Mouse (Mus musculus): Measurements from ENCODE around the gene Mcm10. TPM values are rescaled to one million over a fixed set of nuclear protein-coding genes. Genes with fewer than 3 reads are reported as not detected.

Gene Mcm10
- polyA plus RNA-seq, 1 experiment, result 4.1 TPM

DNA sequence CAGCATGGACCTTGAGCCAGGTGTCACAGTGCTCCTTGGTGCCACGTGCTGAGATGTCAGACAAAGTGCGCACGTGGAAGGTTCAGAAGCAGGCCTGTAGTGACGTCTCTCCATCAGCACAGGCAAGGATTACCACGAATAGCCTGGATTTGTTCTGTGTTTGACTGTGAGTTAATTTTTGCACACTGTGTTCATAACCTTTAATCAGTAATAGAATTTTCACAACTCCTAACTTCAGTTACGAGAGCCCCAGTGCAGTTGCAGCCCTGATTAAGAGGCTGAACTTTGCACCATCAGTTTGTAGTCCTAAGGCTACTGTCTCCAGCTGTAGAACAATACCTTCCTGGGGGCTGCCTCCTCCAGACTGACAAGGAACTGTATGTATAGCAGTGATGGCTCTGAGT, 16.2 kb downstream of the Mcm10 start:
- Histone ChIP-seq H3K27me3 (ENCODE audit: control insufficient read depth, insufficient read depth, low read length) (no peaks in the 10 kb centered on the region), H3K4me3 (ENCODE audit: control insufficient read depth, low read depth, low read length) (no peak overlapping the region), H3K36me3 (ENCODE audit: control insufficient read depth, insufficient read depth, low read length) (no peaks in the 10 kb centered on the region; the same call in 1 of the 2 replicates), H3K4me1 (ENCODE audit: control insufficient read depth, insufficient read depth, low read length) (no peaks in the 10 kb centered on the region), H3K27ac (ENCODE audit: control insufficient read depth, insufficient read depth, low read depth, low read length) (no peak overlapping the region)
- TF ChIP-seq CTCF (IDR thresholded peaks at IDR 0.05; ENCODE audit: control insufficient read depth, insufficient read depth, insufficient replicate concordance, low read depth, low read length) (no peak), POLR2A (IDR thresholded peaks at IDR 0.05; ENCODE audit: control insufficient read depth, low read depth, low read length) (no peak)

DNA sequence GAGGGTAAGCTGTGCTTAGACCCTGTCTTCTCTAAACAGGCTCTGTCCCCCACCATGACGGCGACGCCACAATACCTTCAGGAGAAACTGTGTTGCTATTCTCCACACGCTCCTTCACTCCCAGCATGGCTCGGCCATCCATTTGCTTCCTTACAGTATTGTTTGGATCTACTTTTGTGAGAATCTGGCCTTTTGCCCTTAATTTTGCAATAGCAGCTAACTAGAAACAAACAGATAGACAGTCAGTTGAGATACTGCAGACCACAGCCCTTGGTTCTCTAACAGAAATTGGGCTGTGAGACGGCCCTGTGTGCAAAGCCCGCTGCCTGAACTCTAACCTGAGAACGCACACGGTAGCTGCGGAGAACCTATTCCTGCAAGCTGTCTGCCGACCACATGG, 16.9 kb downstream of the Mcm10 start:
- Histone ChIP-seq H3K27me3 (ENCODE audit: control insufficient read depth, insufficient read depth, low read length) (no peaks in the 10 kb centered on the region), H3K4me3 (ENCODE audit: control insufficient read depth, low read depth, low read length) (no peak overlapping the region), H3K4me1 (ENCODE audit: control insufficient read depth, insufficient read depth, low read length) (no peaks in the 10 kb centered on the region), H3K36me3 (ENCODE audit: control insufficient read depth, insufficient read depth, low read length) (no peaks in the 10 kb centered on the region; the same call in 1 of the 2 replicates), H3K27ac (ENCODE audit: control insufficient read depth, insufficient read depth, low read depth, low read length) (no peak overlapping the region)
- TF ChIP-seq CTCF (IDR thresholded peaks at IDR 0.05; ENCODE audit: control insufficient read depth, insufficient read depth, insufficient replicate concordance, low read depth, low read length) (no peak), POLR2A (IDR thresholded peaks at IDR 0.05; ENCODE audit: control insufficient read depth, low read depth, low read length) (no peak)

DNA sequence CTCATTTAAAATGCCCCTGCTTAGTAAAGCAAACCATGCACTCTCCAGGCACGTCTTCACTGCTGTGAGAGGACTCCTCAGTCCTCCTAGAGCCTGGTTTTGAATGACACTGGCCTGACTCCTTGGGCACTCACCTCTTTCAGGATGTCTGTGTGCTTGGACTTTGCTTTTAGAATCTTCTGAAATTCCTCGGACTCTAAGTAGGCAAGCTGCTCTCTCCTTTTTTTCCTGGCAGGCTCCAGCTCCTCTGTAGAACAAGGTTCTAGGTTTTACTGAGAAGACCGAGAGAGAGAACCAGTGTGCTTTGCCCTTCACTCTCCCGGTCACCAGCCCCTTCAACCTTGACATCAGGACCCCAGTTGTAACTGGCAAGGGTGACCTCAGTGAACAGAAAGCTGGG, 18.2 kb downstream of the Mcm10 start:
- no peak overlapping the region for H3K27ac ChIP-seq (ENCODE audit: control insufficient read depth, insufficient read depth, low read depth, low read length)
- H3K4me3 ChIP-seq (ENCODE audit: control insufficient read depth, low read depth, low read length), result no peak overlapping the region
- no peaks in the 10 kb centered on the region for H3K4me1 ChIP-seq (ENCODE audit: control insufficient read depth, insufficient read depth, low read length)
- no peaks in the 10 kb centered on the region; the same call in 1 of the 2 replicates for H3K36me3 ChIP-seq (ENCODE audit: control insufficient read depth, insufficient read depth, low read length)
- no peaks in the 10 kb centered on the region for H3K27me3 ChIP-seq (ENCODE audit: control insufficient read depth, insufficient read depth, low read length)
- TF ChIP-seq POLR2A (IDR thresholded peaks at IDR 0.05; ENCODE audit: control insufficient read depth, low read depth, low read length), result no peak
- TF ChIP-seq CTCF (IDR thresholded peaks at IDR 0.05; ENCODE audit: control insufficient read depth, insufficient read depth, insufficient replicate concordance, low read depth, low read length), result no peak

DNA sequence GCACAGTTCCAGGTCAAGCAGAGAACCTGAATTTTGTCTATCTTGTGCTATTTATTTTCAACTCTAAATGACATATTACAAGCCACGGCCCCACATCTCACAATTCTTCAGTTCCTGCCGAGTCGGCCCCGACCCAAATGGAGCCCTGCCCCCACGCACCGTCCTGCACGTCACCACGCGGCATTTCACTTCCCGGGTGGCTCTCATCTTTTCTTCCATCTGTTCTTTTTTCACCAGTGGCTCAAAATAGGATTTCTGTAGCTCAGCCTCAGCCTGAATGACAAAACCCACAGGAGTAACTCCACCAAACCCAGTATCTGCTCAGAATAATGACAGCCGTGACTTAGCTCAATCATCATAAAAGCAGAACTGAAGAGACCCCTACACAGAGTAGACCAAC, 19.0 kb downstream of the Mcm10 start:
- H3K27ac ChIP-seq (ENCODE audit: control insufficient read depth, insufficient read depth, low read depth, low read length), result no peak overlapping the region
- H3K27me3 ChIP-seq (ENCODE audit: control insufficient read depth, insufficient read depth, low read length), result no peaks in the 10 kb centered on the region
- TF ChIP-seq CTCF (IDR thresholded peaks at IDR 0.05; ENCODE audit: control insufficient read depth, insufficient read depth, insufficient replicate concordance, low read depth, low read length), result no peak
- TF ChIP-seq POLR2A (IDR thresholded peaks at IDR 0.05; ENCODE audit: control insufficient read depth, low read depth, low read length), result no peak
- H3K4me1 ChIP-seq (ENCODE audit: control insufficient read depth, insufficient read depth, low read length), result no peaks in the 10 kb centered on the region
- no peak overlapping the region for H3K4me3 ChIP-seq (ENCODE audit: control insufficient read depth, low read depth, low read length)
- no peaks in the 10 kb centered on the region; the same call in 1 of the 2 replicates for H3K36me3 ChIP-seq (ENCODE audit: control insufficient read depth, insufficient read depth, low read length)

DNA sequence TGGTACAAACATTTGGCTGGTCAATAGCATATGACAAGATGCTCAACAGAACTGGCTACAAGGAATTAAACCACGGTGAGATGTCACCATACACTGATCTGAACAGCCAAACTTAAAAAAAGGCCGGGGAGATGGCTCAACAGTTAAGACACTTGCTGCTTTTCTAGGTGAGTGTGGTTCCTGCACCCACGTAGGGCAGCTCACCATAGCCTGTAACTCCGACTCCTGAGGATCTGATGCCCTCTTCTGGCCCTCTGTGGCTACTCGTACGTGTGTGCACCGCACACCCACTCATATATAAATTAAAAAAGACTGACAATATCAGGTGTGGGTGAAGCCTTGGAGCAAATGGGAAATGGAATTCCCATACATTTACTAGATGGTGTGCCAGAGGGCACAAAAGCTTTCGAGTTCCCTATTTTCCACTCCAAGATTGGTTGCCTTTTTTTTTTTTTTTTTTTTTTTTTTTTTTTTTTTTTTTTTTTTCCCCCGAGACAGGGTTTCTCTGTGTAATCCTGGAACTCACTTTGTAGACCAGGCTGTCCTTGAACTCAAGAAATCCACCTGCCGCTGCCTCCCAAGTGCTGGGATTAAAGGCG, 23.7 kb downstream of the Mcm10 start:
- no peak overlapping the region for H3K27ac ChIP-seq (ENCODE audit: control insufficient read depth, insufficient read depth, low read depth, low read length)
- TF ChIP-seq POLR2A (IDR thresholded peaks at IDR 0.05; ENCODE audit: control insufficient read depth, low read depth, low read length) (no peak), CTCF (IDR thresholded peaks at IDR 0.05; ENCODE audit: control insufficient read depth, insufficient read depth, insufficient replicate concordance, low read depth, low read length) (peak; percentile 22; the same call in 1 of the 2 replicates)

DNA sequence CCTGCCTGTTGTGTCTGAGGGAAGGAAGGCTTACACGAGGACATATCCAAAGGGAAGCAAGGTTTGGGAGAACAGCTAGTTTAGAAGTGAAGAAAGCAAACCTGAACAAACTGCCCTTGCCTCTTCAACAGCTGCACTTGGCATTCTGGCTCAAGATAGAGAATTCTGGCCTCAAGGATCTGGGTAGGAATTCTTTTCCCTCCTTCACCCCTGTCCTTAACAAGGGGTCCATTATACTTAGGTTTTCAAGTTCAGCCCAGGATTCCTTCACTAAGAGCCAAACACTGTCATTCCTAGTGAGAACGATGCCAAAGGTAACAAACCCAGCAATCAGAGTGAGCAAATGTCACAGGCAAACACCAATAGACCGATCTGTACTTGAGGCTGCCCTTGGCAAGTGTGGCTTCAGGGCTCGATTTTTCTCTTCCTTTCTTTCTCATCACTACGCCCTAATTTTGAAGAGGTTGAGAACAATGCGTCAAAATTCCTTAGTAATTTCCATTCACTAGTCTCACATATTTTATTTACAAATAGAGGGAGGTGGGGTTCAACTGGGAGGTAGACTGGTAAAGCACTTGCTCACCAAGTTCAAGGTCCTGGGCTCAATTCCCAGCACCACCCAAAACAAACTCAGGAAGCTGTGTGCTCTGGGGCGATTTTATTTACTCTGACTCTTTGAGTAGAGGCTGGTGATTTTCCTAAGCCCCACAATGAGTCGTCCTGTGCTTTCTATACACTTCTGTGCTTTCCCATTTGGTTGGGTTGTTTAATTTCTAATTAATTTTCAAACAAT, 25.0 kb downstream of the Mcm10 start:
- Histone ChIP-seq H3K27me3 (ENCODE audit: control insufficient read depth, insufficient read depth, low read length) (no peaks in the 10 kb centered on the region), H3K36me3 (ENCODE audit: control insufficient read depth, insufficient read depth, low read length) (no peaks in the 10 kb centered on the region), H3K4me3 (ENCODE audit: control insufficient read depth, low read depth, low read length) (no peak overlapping the region), H3K4me1 (ENCODE audit: control insufficient read depth, insufficient read depth, low read length) (no peaks in the 10 kb centered on the region), H3K27ac (ENCODE audit: control insufficient read depth, insufficient read depth, low read depth, low read length) (no peak overlapping the region)
- no peak for TF ChIP-seq POLR2A (IDR thresholded peaks at IDR 0.05; ENCODE audit: control insufficient read depth, low read depth, low read length)
- no peak for TF ChIP-seq CTCF (IDR thresholded peaks at IDR 0.05; ENCODE audit: control insufficient read depth, insufficient read depth, insufficient replicate concordance, low read depth, low read length)

More for the DNA sequence above, 23.7 kb downstream of the Mcm10 start:
- Histone ChIP-seq H3K4me1 (ENCODE audit: control insufficient read depth, insufficient read depth, low read length) (no peaks in the 10 kb centered on the region), H3K4me3 (ENCODE audit: control insufficient read depth, low read depth, low read length) (no peak overlapping the region), H3K27me3 (ENCODE audit: control insufficient read depth, insufficient read depth, low read length) (no peaks in the 10 kb centered on the region), H3K36me3 (ENCODE audit: control insufficient read depth, insufficient read depth, low read length) (no peaks in the 10 kb centered on the region)

DNA sequence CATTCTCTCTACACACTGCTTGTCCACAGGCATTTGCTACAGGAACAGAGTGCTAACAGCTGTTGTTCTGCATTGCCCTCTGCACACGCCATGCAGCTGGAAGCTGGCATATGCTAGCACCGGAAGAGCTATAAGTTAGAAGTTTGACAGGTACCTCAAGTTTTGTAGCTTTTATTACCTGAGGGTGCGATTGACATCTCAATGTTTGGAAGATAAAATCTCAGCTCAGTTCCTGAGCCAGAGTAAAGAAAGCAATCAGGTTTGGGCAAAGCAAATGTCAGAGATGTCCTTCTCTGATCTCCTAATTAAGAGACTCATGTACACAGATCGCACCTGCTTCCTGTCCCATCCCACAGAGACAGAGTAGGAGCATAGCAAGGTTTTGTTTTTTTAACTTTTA, 25.8 kb downstream of the Mcm10 start:
- H3K4me3 ChIP-seq (ENCODE audit: control insufficient read depth, low read depth, low read length), result no peak overlapping the region
- H3K27me3 ChIP-seq (ENCODE audit: control insufficient read depth, insufficient read depth, low read length), result no peaks in the 10 kb centered on the region
- no peaks in the 10 kb centered on the region for H3K4me1 ChIP-seq (ENCODE audit: control insufficient read depth, insufficient read depth, low read length)
- H3K36me3 ChIP-seq (ENCODE audit: control insufficient read depth, insufficient read depth, low read length), result no peaks in the 10 kb centered on the region
- H3K27ac ChIP-seq (ENCODE audit: control insufficient read depth, insufficient read depth, low read depth, low read length), result no peak overlapping the region
- no peak for TF ChIP-seq CTCF (IDR thresholded peaks at IDR 0.05; ENCODE audit: control insufficient read depth, insufficient read depth, insufficient replicate concordance, low read depth, low read length)
- TF ChIP-seq POLR2A (IDR thresholded peaks at IDR 0.05; ENCODE audit: control insufficient read depth, low read depth, low read length), result no peak

Data from testis, adult 2 months (tissue).